Mouse (Mus musculus) midbrain, embryonic 14.5 days (tissue): ENCODE data around the gene Pdcd2l. TPM values are rescaled to one million over a fixed set of nuclear protein-coding genes. Genes with fewer than 3 reads are reported as not detected.
"Not testable (repeated sequence)": the region's sequence is repeated elsewhere in the genome, so short reads cannot be mapped to it uniquely, and the experiment has no call there.

Experiments used
- ATAC-seq: fragments of 200-750 bp; cut with Nextera tagmentation; 2 replicates; pipeline ENCODE4 v1.8.0; 2017; ENCODE audit warnings: moderate number of reproducible peaks, moderate library complexity; ENCODE audit not compliant: low FRiP score, low TSS enrichment
- DNase-seq: peaks from one replicate; pipeline ENCODE4 v3.0.0-alpha.2; 2015
- H3K27ac ChIP-seq: fragments of 300-500 bp; sonication (generic); replicated peaks from 2 replicates; pipeline ENCODE4 v1.5.1; 2014; ENCODE audit warnings: mild to moderate bottlenecking, low read depth, low read length, moderate library complexity
- H3K27me3 ChIP-seq: fragments of 300-500 bp; sonication (generic); 2 replicates; pipeline ENCODE4 v1.6.1; 2014; ENCODE audit warnings: low read length, control low read depth, mixed read lengths; ENCODE audit not compliant: control insufficient read depth, insufficient read depth
- H3K36me3 ChIP-seq: fragments of 300-500 bp; sonication (generic); 2 replicates; pipeline ENCODE4 v1.6.1; 2014; ENCODE audit warnings: low read length, control low read depth; ENCODE audit not compliant: control insufficient read depth, insufficient read depth
- H3K4me1 ChIP-seq: fragments of 300-500 bp; sonication (generic); 2 replicates; pipeline ENCODE4 v1.6.1; 2014; ENCODE audit warnings: mild to moderate bottlenecking, antibody characterized with exemption, low read length, control low read depth; ENCODE audit not compliant: control insufficient read depth, insufficient read depth
- H3K4me2 ChIP-seq: fragments of 300-500 bp; sonication (generic); 2 replicates; pipeline ENCODE4 v1.6.1; 2014; ENCODE audit warnings: mild to moderate bottlenecking, low read length, moderate library complexity
- H3K4me3 ChIP-seq: fragments of 300-500 bp; sonication (generic); replicated peaks from 2 replicates; pipeline ENCODE4 v1.5.1; 2014; ENCODE audit warnings: low read depth, low read length
- H3K9ac ChIP-seq: fragments of 300-500 bp; sonication (generic); replicated peaks from 2 replicates; pipeline ENCODE4 v1.6.1; 2014; ENCODE audit warnings: mild to moderate bottlenecking, low read length, moderate library complexity
- H3K9me3 ChIP-seq: fragments of 300-500 bp; sonication (generic); 2 replicates; pipeline ENCODE4 v1.6.1; 2016; ENCODE audit warnings: low read length, control low read depth, mixed read lengths; ENCODE audit not compliant: control insufficient read depth
- WGBS: fragments of 180-500 bp; shearing (Covaris S2); extraction: QIAGEN DNeasy Blood & Tissue Kit; methylation state at CpG from one replicate; pipeline ENCODE4 v1.1.7; 2014; 5-methylcytosine and 5-hydroxymethylcytosine counted together
- polyA plus RNA-seq: library from polyadenylated mRNA; unstranded; fragments of >200 nt; fragmentation: Nextera tagmentation; extraction: Ambion mirVana; gene quantifications from 2 replicates; pipeline ENCODE4 v1.2.1, GENCODE M21; 2014

Pdcd2l gene
- polyA plus RNA-seq, 1 experiment from 2014 or later, result 77.4 TPM

- Histone ChIP-seq H3K27me3 (no peaks in the 10 kb centered on the region), H3K36me3 (peaks cover 30% of the 10 kb centered on the region), H3K9ac (no peak overlapping the region), H3K9me3 (no peaks in the 10 kb centered on the region), H3K4me3 (no peak overlapping the region), H3K4me1 (peaks cover 7% of the 10 kb centered on the region), H3K27ac (no peak overlapping the region), H3K4me2 (no peak overlapping the region)
- DNase-seq (peak; percentile 28), ATAC-seq (no peak)
- WGBS, result 55% methylated on average over 3 of the region's 3 CpGs
Observed at GRCm38 (mm10) chr7:34198346-34198745, 1.9 kb upstream of the Pdcd2l start.

- 51% methylated on average over 3 of the region's 3 CpGs for WGBS
- Histone ChIP-seq H3K4me2 (peak overlapping the region; percentile 75), H3K9me3 (no peaks in the 10 kb centered on the region), H3K27ac (no peak overlapping the region), H3K4me1 (peaks cover 7% of the 10 kb centered on the region), H3K27me3 (no peaks in the 10 kb centered on the region), H3K36me3 (peaks cover 23% of the 10 kb centered on the region), H3K4me3 (peak overlapping the region; percentile 91), H3K9ac (peak overlapping the region; percentile 97)
- no peak for DNase-seq
- ATAC-seq, result no peak
Observed at GRCm38 (mm10) chr7:34195632-34196031, 829 bp downstream of the Pdcd2l start.

GRCm38 (mm10) chr7:34192825-34193224 lies 3.6 kb downstream of the Pdcd2l start:
- Histone ChIP-seq H3K36me3 (peaks cover 44% of the 10 kb centered on the region), H3K9me3 (no peaks in the 10 kb centered on the region), H3K27ac (no peak overlapping the region), H3K4me3 (no peak overlapping the region), H3K27me3 (no peaks in the 10 kb centered on the region), H3K4me2 (no peak overlapping the region), H3K4me1 (peaks cover 7% of the 10 kb centered on the region), H3K9ac (no peak overlapping the region)
- 93% methylated on average over 6 of the region's 6 CpGs for WGBS
- no peak for DNase-seq
- no peak for ATAC-seq

- Histone ChIP-seq H3K36me3 (peaks cover 72% of the 10 kb centered on the region), H3K9me3 (no peaks in the 10 kb centered on the region), H3K4me2 (no peak overlapping the region), H3K4me3 (no peak overlapping the region), H3K9ac (no peak overlapping the region), H3K4me1 (no peaks in the 10 kb centered on the region), H3K27ac (no peak overlapping the region), H3K27me3 (no peaks in the 10 kb centered on the region)
- ATAC-seq (no peak), DNase-seq (no peak)
- WGBS, result 93% methylated on average over 12 of the region's 12 CpGs
Observed at GRCm38 (mm10) chr7:34189376-34189989, 7.0 kb downstream of the Pdcd2l start.

- H3K27me3 ChIP-seq, result no peaks in the 10 kb centered on the region
- no peak for ATAC-seq
- no peak overlapping the region for H3K4me2 ChIP-seq
- no peaks in the 10 kb centered on the region for H3K9me3 ChIP-seq
- DNase-seq, result no peak
- WGBS, result 87% methylated on average over 3 of the region's 3 CpGs
- no peak overlapping the region for H3K9ac ChIP-seq
- no peak overlapping the region for H3K4me3 ChIP-seq
- H3K4me1 ChIP-seq, result no peaks in the 10 kb centered on the region
- peaks cover 50% of the 10 kb centered on the region for H3K36me3 ChIP-seq
- H3K27ac ChIP-seq, result no peak overlapping the region
Observed at GRCm38 (mm10) chr7:34183794-34184193, 12.7 kb downstream of the Pdcd2l start.

GRCm38 (mm10) chr7:34183356-34183755 lies 13.1 kb downstream of the Pdcd2l start:
- H3K27me3 ChIP-seq, result no peaks in the 10 kb centered on the region
- 92% methylated on average over 13 of the region's 13 CpGs for WGBS
- peaks cover 45% of the 10 kb centered on the region for H3K36me3 ChIP-seq
- no peaks in the 10 kb centered on the region for H3K4me1 ChIP-seq
- ATAC-seq, result no peak
- no peak overlapping the region for H3K4me3 ChIP-seq
- H3K27ac ChIP-seq, result no peak overlapping the region
- H3K9me3 ChIP-seq, result no peaks in the 10 kb centered on the region
- H3K4me2 ChIP-seq, result no peak overlapping the region
- DNase-seq, result no peak
- no peak overlapping the region for H3K9ac ChIP-seq

- not testable (repeated sequence) for H3K9ac ChIP-seq, H3K4me3 ChIP-seq, DNase-seq, H3K27me3 ChIP-seq, ATAC-seq, H3K36me3 ChIP-seq, H3K4me1 ChIP-seq, H3K4me2 ChIP-seq, H3K9me3 ChIP-seq, H3K27ac ChIP-seq
- 92% methylated on average over 6 of the region's 6 CpGs for WGBS
Observed at GRCm38 (mm10) chr7:34176241-34176640, 20.2 kb downstream of the Pdcd2l start.

- H3K27me3 ChIP-seq, result no peaks in the 10 kb centered on the region
- no peak overlapping the region for H3K27ac ChIP-seq
- H3K4me1 ChIP-seq, result peaks cover 3% of the 10 kb centered on the region; the same call in 1 of the 2 replicates
- WGBS, result 60% methylated on average over 1 of the region's 1 CpGs
- no peak overlapping the region for H3K9ac ChIP-seq
- H3K9me3 ChIP-seq, result no peaks in the 10 kb centered on the region
- no peak overlapping the region for H3K4me2 ChIP-seq
- ATAC-seq (no peak), DNase-seq (no peak)
- H3K36me3 ChIP-seq, result no peaks in the 10 kb centered on the region
- no peak overlapping the region for H3K4me3 ChIP-seq
Observed at GRCm38 (mm10) chr7:34172251-34172650, 24.2 kb downstream of the Pdcd2l start.

- Histone ChIP-seq H3K4me1 (peaks cover 11% of the 10 kb centered on the region), H3K9me3 (no peaks in the 10 kb centered on the region), H3K27me3 (no peaks in the 10 kb centered on the region), H3K4me2 (peak within 1 kb of the TSS; percentile 92), H3K27ac (peak within 1 kb of the TSS; percentile 90), H3K4me3 (peak within 1 kb of the TSS; percentile 95), H3K9ac (peak within 1 kb of the TSS; percentile 90), H3K36me3 (peaks cover 7% of the 10 kb centered on the region)
- no peak for DNase-seq
- ATAC-seq, result no peak
- WGBS, result 84% methylated on average over 3 of the region's 3 CpGs
Observed at GRCm38 (mm10) chr7:34169454-34169853, 27.0 kb downstream of the Pdcd2l start, which contains the start of gene Uba2. TSS of gene Uba2 (minus strand) at chr7:34169599.
